Mouse (Mus musculus): Measurements from ENCODE around the gene 4931429L15Rik.

- TF ChIP-seq CTCF (conservative IDR thresholded peaks at IDR 0.05; ENCODE audit: low read length) (no peak), NANOG (IDR thresholded peaks at IDR 0.05; ENCODE audit: borderline replicate concordance, low read length) (no peak)
Observed at GRCm38 (mm10) chr9:46362459-46362858, 42.7 kb upstream of the 4931429L15Rik start.
